In the genomic region with DNA sequence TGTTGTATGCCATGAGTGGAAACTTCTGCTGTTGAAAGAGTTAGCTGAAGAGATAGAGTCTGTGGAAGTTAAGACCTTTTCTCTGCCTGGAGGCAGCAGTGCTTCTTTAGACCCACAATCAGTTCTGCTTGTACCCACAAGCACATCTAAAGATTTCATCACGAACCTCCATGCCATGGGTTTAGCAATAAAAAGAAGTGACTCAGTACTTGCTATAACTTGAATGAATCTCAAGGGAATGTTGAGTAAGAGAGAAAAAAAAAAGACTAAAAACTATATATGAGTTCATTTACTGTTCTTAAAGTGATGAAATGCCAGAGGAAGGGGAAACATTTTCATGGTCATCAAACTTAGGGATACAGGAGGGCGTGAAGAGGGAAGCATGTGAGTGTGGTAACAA, we compare ENCODE assay signal across 17 mouse cellular contexts.
"Had no signal": no experiment of that assay in that cellular context is flagged by ENCODE, and none has a peak within 500 bp of the region (broad histone marks: within the 10 kb centered on the region; RNA-seq: fewer than 3 reads in every experiment).

No protein-coding gene starts in this region.

- H3K36me3 ChIP-seq: liver, embryonic 13.5 days; midbrain, embryonic 10.5 days; neural tube, embryonic 12.5 days; neural tube, embryonic 15.5 days had no signal

- H3K4me3 ChIP-seq: liver, embryonic 13.5 days; megakaryocyte, embryonic 14.5 days; midbrain, embryonic 10.5 days; neural tube, embryonic 12.5 days; neural tube, embryonic 15.5 days had no signal

- DNase-seq: kidney, adult 2 months; kidney, postnatal 14 days; kidney, postnatal 4 days; liver, embryonic 13.5 days; lung, embryonic 14.5 days; lung, postnatal 14 days; lung, postnatal 4 days; midbrain, embryonic 14.5 days; retina, postnatal 1 day; right cerebral cortex, postnatal 25 days; thymus, adult 18-20 months; thymus, postnatal 36 days had no signal

- H3K4me2 ChIP-seq: liver, embryonic 13.5 days; lung, embryonic 14.5 days; neural tube, embryonic 12.5 days; neural tube, embryonic 15.5 days had no signal

- ATAC-seq: intestine, postnatal 0 days had no signal

- H3K27ac ChIP-seq: liver, embryonic 13.5 days; midbrain, embryonic 10.5 days; neural tube, embryonic 12.5 days; neural tube, embryonic 15.5 days had no signal

- H3K27me3 ChIP-seq: liver, embryonic 13.5 days; megakaryocyte, embryonic 14.5 days; neural tube, embryonic 12.5 days; neural tube, embryonic 15.5 days had no signal

- H3K9ac ChIP-seq: liver, embryonic 13.5 days; lung, embryonic 14.5 days; neural tube, embryonic 12.5 days; neural tube, embryonic 15.5 days had no signal

- H3K4me1 ChIP-seq: neural tube, embryonic 12.5 days; neural tube, embryonic 15.5 days had no signal
